Mouse (Mus musculus): ENCODE measurements at regions not wholly inside any gene's neighbourhood (a gene's known extent, or its start where the extent isn't known, plus 50 kb on each side); places are given as distances from the start of the nearest gene placed in this dataset.

- 74% methylated on average over 2 of the region's 2 CpGs for WGBS
- H3K27me3 ChIP-seq: no peaks in the 10 kb centered on the region
- no peak overlapping the region for H3K9ac ChIP-seq (replicated peaks)
- no peaks in the 10 kb centered on the region for H3K9me3 ChIP-seq
- no peak for ATAC-seq (replicated peaks)
- H3K4me2 ChIP-seq (replicated peaks): no peak overlapping the region
- no peaks in the 10 kb centered on the region for H3K4me1 ChIP-seq
- no peak overlapping the region for H3K4me3 ChIP-seq
- H3K27ac ChIP-seq (replicated peaks): no peak overlapping the region
- no peaks in the 10 kb centered on the region for H3K36me3 ChIP-seq
Measured at GRCm38 (mm10) chr11:56215706-56216105, 174.9 kb upstream of the Nmur2 start.

- H3K4me1 ChIP-seq: no peaks in the 10 kb centered on the region
- no peak overlapping the region for H3K4me2 ChIP-seq (replicated peaks)
- H3K36me3 ChIP-seq: no peaks in the 10 kb centered on the region
- no peak overlapping the region for H3K9ac ChIP-seq (replicated peaks)
- no peak overlapping the region for H3K27ac ChIP-seq (replicated peaks)
- no peak overlapping the region for H3K4me3 ChIP-seq
- no peak for ATAC-seq (replicated peaks)
- no peaks in the 10 kb centered on the region for H3K9me3 ChIP-seq
- no peaks in the 10 kb centered on the region for H3K27me3 ChIP-seq
- WGBS: 85% methylated on average over 3 of the region's 3 CpGs
Measured at GRCm38 (mm10) chr11:56201844-56202243, 161.0 kb upstream of the Nmur2 start.

- Histone ChIP-seq H3K4me2 (replicated peaks) (no peak overlapping the region), H3K9me3 (no peaks in the 10 kb centered on the region), H3K27ac (replicated peaks) (no peak overlapping the region), H3K4me1 (no peaks in the 10 kb centered on the region), H3K9ac (replicated peaks) (no peak overlapping the region), H3K4me3 (no peak overlapping the region), H3K36me3 (no peaks in the 10 kb centered on the region), H3K27me3 (no peaks in the 10 kb centered on the region)
- 83% methylated on average over 3 of the region's 3 CpGs for WGBS
- no peak for ATAC-seq (replicated peaks)
Measured at GRCm38 (mm10) chr11:56195316-56195715, 154.5 kb upstream of the Nmur2 start.

GRCm38 (mm10) chr11:56193426-56193825 is 152.6 kb upstream of the Nmur2 start:
- Histone ChIP-seq H3K4me1 (no peaks in the 10 kb centered on the region), H3K4me3 (no peak overlapping the region), H3K9ac (replicated peaks) (no peak overlapping the region), H3K4me2 (replicated peaks) (no peak overlapping the region), H3K27me3 (no peaks in the 10 kb centered on the region), H3K36me3 (no peaks in the 10 kb centered on the region), H3K27ac (replicated peaks) (no peak overlapping the region), H3K9me3 (no peaks in the 10 kb centered on the region)
- ATAC-seq (replicated peaks): no peak
- WGBS: 55% methylated on average over 2 of the region's 2 CpGs

GRCm38 (mm10) chr11:56173895-56174294 is 133.1 kb upstream of the Nmur2 start:
- no peak overlapping the region for H3K27ac ChIP-seq (replicated peaks)
- H3K4me3 ChIP-seq: no peak overlapping the region
- H3K27me3 ChIP-seq: no peaks in the 10 kb centered on the region
- no peak overlapping the region for H3K4me2 ChIP-seq (replicated peaks)
- H3K9ac ChIP-seq (replicated peaks): no peak overlapping the region
- WGBS: 85% methylated on average over 1 of the region's 1 CpGs
- no peaks in the 10 kb centered on the region for H3K36me3 ChIP-seq
- H3K4me1 ChIP-seq: peaks cover 10% of the 10 kb centered on the region; the same call in 1 of the 2 replicates
- ATAC-seq (replicated peaks): no peak
- no peaks in the 10 kb centered on the region for H3K9me3 ChIP-seq

GRCm38 (mm10) chr11:56173246-56173645 is 132.4 kb upstream of the Nmur2 start:
- peaks cover 10% of the 10 kb centered on the region; the same call in 1 of the 2 replicates for H3K4me1 ChIP-seq
- no peaks in the 10 kb centered on the region for H3K9me3 ChIP-seq
- H3K4me3 ChIP-seq: no peak overlapping the region
- H3K9ac ChIP-seq (replicated peaks): no peak overlapping the region
- H3K36me3 ChIP-seq: no peaks in the 10 kb centered on the region
- 92% methylated on average over 3 of the region's 3 CpGs for WGBS
- no peak overlapping the region for H3K4me2 ChIP-seq (replicated peaks)
- no peak overlapping the region for H3K27ac ChIP-seq (replicated peaks)
- H3K27me3 ChIP-seq: no peaks in the 10 kb centered on the region
- no peak for ATAC-seq (replicated peaks)

GRCm38 (mm10) chr11:56169576-56169975 is 128.8 kb upstream of the Nmur2 start:
- no peaks in the 10 kb centered on the region for H3K27me3 ChIP-seq
- H3K27ac ChIP-seq (replicated peaks): peak overlapping the region; percentile 66
- peaks cover 16% of the 10 kb centered on the region for H3K4me1 ChIP-seq
- H3K36me3 ChIP-seq: no peaks in the 10 kb centered on the region
- H3K4me3 ChIP-seq: no peak overlapping the region
- H3K9ac ChIP-seq (replicated peaks): no peak overlapping the region
- no peak overlapping the region for H3K4me2 ChIP-seq (replicated peaks)
- peak; percentile 92 for ATAC-seq (replicated peaks)
- no peaks in the 10 kb centered on the region for H3K9me3 ChIP-seq
- WGBS: 37% methylated on average over 9 of the region's 9 CpGs

- Histone ChIP-seq H3K9ac (replicated peaks) (no peak overlapping the region), H3K4me3 (no peak overlapping the region), H3K27me3 (no peaks in the 10 kb centered on the region), H3K9me3 (no peaks in the 10 kb centered on the region), H3K27ac (replicated peaks) (0 out of 2 replicates have a peak overlapping the region, but pooled peaks have one; percentile 1), H3K4me2 (replicated peaks) (no peak overlapping the region), H3K36me3 (no peaks in the 10 kb centered on the region), H3K4me1 (peaks cover 16% of the 10 kb centered on the region)
- WGBS: 29% methylated on average over 2 of the region's 2 CpGs
- ATAC-seq (replicated peaks): no peak
Measured at GRCm38 (mm10) chr11:56166849-56167248, 126.0 kb upstream of the Nmur2 start.

GRCm38 (mm10) chr11:56165759-56166158 is 124.9 kb upstream of the Nmur2 start:
- Histone ChIP-seq H3K9me3 (no peaks in the 10 kb centered on the region), H3K27ac (replicated peaks) (no peak overlapping the region), H3K4me1 (peaks cover 16% of the 10 kb centered on the region), H3K27me3 (no peaks in the 10 kb centered on the region), H3K36me3 (no peaks in the 10 kb centered on the region), H3K4me3 (no peak overlapping the region), H3K4me2 (replicated peaks) (no peak overlapping the region), H3K9ac (replicated peaks) (no peak overlapping the region)
- ATAC-seq (replicated peaks): no peak
- 84% methylated on average over 5 of the region's 5 CpGs for WGBS

GRCm38 (mm10) chr11:56160286-56160685 is 119.5 kb upstream of the Nmur2 start:
- ATAC-seq (replicated peaks): no peak
- no peaks in the 10 kb centered on the region for H3K27me3 ChIP-seq
- no peaks in the 10 kb centered on the region for H3K4me1 ChIP-seq
- no peak overlapping the region for H3K4me2 ChIP-seq (replicated peaks)
- WGBS: 36% methylated on average over 2 of the region's 2 CpGs
- H3K27ac ChIP-seq (replicated peaks): no peak overlapping the region
- H3K36me3 ChIP-seq: no peaks in the 10 kb centered on the region
- H3K9me3 ChIP-seq: no peaks in the 10 kb centered on the region
- H3K4me3 ChIP-seq: no peak overlapping the region
- H3K9ac ChIP-seq (replicated peaks): no peak overlapping the region

GRCm38 (mm10) chr11:56159412-56160074 is 118.7 kb upstream of the Nmur2 start:
- H3K27me3 ChIP-seq: no peaks in the 10 kb centered on the region
- 37% methylated on average over 10 of the region's 10 CpGs for WGBS
- H3K36me3 ChIP-seq: no peaks in the 10 kb centered on the region
- H3K27ac ChIP-seq (replicated peaks): no peak overlapping the region
- no peaks in the 10 kb centered on the region for H3K9me3 ChIP-seq
- peak; percentile 84 for ATAC-seq (replicated peaks)
- no peak overlapping the region for H3K4me3 ChIP-seq
- no peak overlapping the region for H3K4me2 ChIP-seq (replicated peaks)
- no peak overlapping the region for H3K9ac ChIP-seq (replicated peaks)
- no peaks in the 10 kb centered on the region for H3K4me1 ChIP-seq

- Histone ChIP-seq H3K36me3 (no peaks in the 10 kb centered on the region), H3K27me3 (no peaks in the 10 kb centered on the region), H3K4me2 (replicated peaks) (no peak overlapping the region), H3K27ac (replicated peaks) (no peak overlapping the region), H3K4me1 (peaks cover 13% of the 10 kb centered on the region; the same call in 1 of the 2 replicates), H3K9ac (replicated peaks) (no peak overlapping the region), H3K9me3 (no peaks in the 10 kb centered on the region), H3K4me3 (no peak overlapping the region)
- ATAC-seq (replicated peaks): no peak
- WGBS: 4% methylated on average over 13 of the region's 13 CpGs
Measured at GRCm38 (mm10) chr11:56150825-56151342, 110.1 kb upstream of the Nmur2 start.

GRCm38 (mm10) chr11:56149752-56150151 is 108.9 kb upstream of the Nmur2 start:
- ATAC-seq (replicated peaks): no peak
- Histone ChIP-seq H3K4me1 (peaks cover 13% of the 10 kb centered on the region; the same call in 1 of the 2 replicates), H3K36me3 (no peaks in the 10 kb centered on the region), H3K27ac (replicated peaks) (no peak overlapping the region), H3K4me3 (no peak overlapping the region), H3K9ac (replicated peaks) (no peak overlapping the region), H3K9me3 (no peaks in the 10 kb centered on the region), H3K27me3 (no peaks in the 10 kb centered on the region), H3K4me2 (replicated peaks) (no peak overlapping the region)
- 8% methylated on average over 1 of the region's 1 CpGs for WGBS
